Mouse (Mus musculus) ES-Bruce4 (cell line): ENCODE data around the gene Atad2b. TPM values are rescaled to one million over a fixed set of nuclear protein-coding genes. Genes with fewer than 3 reads are reported as not detected.
A peak's percentile ranks its signal among the peaks of the same experiment; 100 is the strongest.

ENCODE experiments used
- H3K27ac ChIP-seq: 2 replicates; pipeline ENCODE4 v1.5.1; 2012; ENCODE audit warnings: low read length, inconsistent platforms; ENCODE audit not compliant: insufficient read depth
- H3K27me3 ChIP-seq: 2 replicates; pipeline ENCODE4 v1.6.1; 2012; ENCODE audit warnings: mild to moderate bottlenecking, low read length, inconsistent platforms; ENCODE audit not compliant: control insufficient read depth, poor library complexity, insufficient read depth, severe bottlenecking
- H3K36me3 ChIP-seq: 2 replicates; pipeline ENCODE4 v1.6.1; 2012; ENCODE audit warnings: inconsistent platforms, mild to moderate bottlenecking, low read length, moderate library complexity; ENCODE audit not compliant: control insufficient read depth, poor library complexity, insufficient read depth, severe bottlenecking
- H3K4me1 ChIP-seq: one replicate; pipeline ENCODE4 v1.8.1; 2011; ENCODE audit warnings: low read length; ENCODE audit not compliant: control insufficient read depth, insufficient read depth
- H3K4me3 ChIP-seq: 2 replicates; pipeline ENCODE4 v1.5.1; 2011; ENCODE audit warnings: low read depth, mild to moderate bottlenecking, low read length
- H3K9ac ChIP-seq: 2 replicates; pipeline ENCODE4 v1.6.1; 2012; ENCODE audit warnings: low read depth, mild to moderate bottlenecking, inconsistent platforms; ENCODE audit not compliant: poor library complexity, severe bottlenecking
- H3K9me3 ChIP-seq: replicated peaks from 2 replicates; pipeline ENCODE4 v1.6.1; 2012; ENCODE audit warnings: mild to moderate bottlenecking, low read length, inconsistent platforms; ENCODE audit not compliant: control insufficient read depth, poor library complexity, insufficient read depth, severe bottlenecking
- CTCF ChIP-seq: IDR thresholded peaks from one replicate; pipeline ENCODE4 v1.8.1; 2011; ENCODE audit warnings: low read depth, low read length
- EP300 ChIP-seq: IDR thresholded peaks from 2 replicates; pipeline ENCODE4 v1.6.1; 2011; ENCODE audit warnings: low read depth, low read length; ENCODE audit not compliant: insufficient read depth
- POLR2A ChIP-seq: IDR thresholded peaks from one replicate; pipeline ENCODE4 v1.8.1; 2011; ENCODE audit warnings: low read length; ENCODE audit not compliant: insufficient read depth
- polyA plus RNA-seq: library from polyadenylated mRNA; stranded (reverse); fragments of >200 nt; gene quantifications from 2 replicates; pipeline ENCODE4 v1.2.4, GENCODE M21; 2011; ENCODE audit warnings: low read depth; ENCODE audit not compliant: missing spikeins, insufficient read depth, insufficient read length

The Atad2b gene
- 28.7 and 34.1 TPM in 2 replicates for polyA plus RNA-seq

GRCm38 (mm10) chr12:4916994-4917804, at the start of gene Atad2b:
Gene Atad2b, plus strand, starts transcription at chr12:4917353.
- peak within 1 kb of the TSS; percentile 93 for H3K9ac ChIP-seq
- H3K27me3 ChIP-seq = no peaks in the 10 kb centered on the region
- no peaks in the 10 kb centered on the region for H3K9me3 ChIP-seq
- H3K4me3 ChIP-seq = peak within 1 kb of the TSS; percentile 96
- H3K36me3 ChIP-seq = no peaks in the 10 kb centered on the region
- H3K27ac ChIP-seq = no peak within 1 kb of the TSS
- TF ChIP-seq POLR2A (peak; percentile 74), CTCF (peak; percentile 96), EP300 (peak; percentile 63)
- no peaks in the 10 kb centered on the region for H3K4me1 ChIP-seq

GRCm38 (mm10) chr12:4868924-4869323, 48.2 kb upstream of the Atad2b start:
- Histone ChIP-seq H3K9ac (no peak overlapping the region), H3K27me3 (no peaks in the 10 kb centered on the region), H3K27ac (no peak overlapping the region), H3K9me3 (no peaks in the 10 kb centered on the region), H3K4me3 (no peak overlapping the region), H3K4me1 (no peaks in the 10 kb centered on the region), H3K36me3 (no peaks in the 10 kb centered on the region)
- TF ChIP-seq CTCF (no peak), EP300 (no peak), POLR2A (no peak)

GRCm38 (mm10) chr12:4871260-4871659, 45.9 kb upstream of the Atad2b start:
- H3K27me3 ChIP-seq = no peaks in the 10 kb centered on the region
- H3K4me3 ChIP-seq = no peak overlapping the region
- no peaks in the 10 kb centered on the region for H3K4me1 ChIP-seq
- no peak overlapping the region for H3K27ac ChIP-seq
- TF ChIP-seq EP300 (no peak), CTCF (no peak), POLR2A (no peak)
- no peak overlapping the region for H3K9ac ChIP-seq
- H3K36me3 ChIP-seq = no peaks in the 10 kb centered on the region
- H3K9me3 ChIP-seq = no peaks in the 10 kb centered on the region

- no peaks in the 10 kb centered on the region for H3K9me3 ChIP-seq
- H3K36me3 ChIP-seq = no peaks in the 10 kb centered on the region
- no peaks in the 10 kb centered on the region for H3K27me3 ChIP-seq
- H3K4me1 ChIP-seq = no peaks in the 10 kb centered on the region
- no peak overlapping the region for H3K4me3 ChIP-seq
- H3K9ac ChIP-seq = no peak overlapping the region
- H3K27ac ChIP-seq = no peak overlapping the region
- TF ChIP-seq POLR2A (no peak), EP300 (no peak), CTCF (no peak)
Measured at GRCm38 (mm10) chr12:4872273-4872672, 44.9 kb upstream of the Atad2b start.

GRCm38 (mm10) chr12:4872983-4873477, 44.1 kb upstream of the Atad2b start:
- Histone ChIP-seq H3K4me1 (no peaks in the 10 kb centered on the region), H3K9ac (no peak overlapping the region), H3K9me3 (no peaks in the 10 kb centered on the region), H3K27me3 (no peaks in the 10 kb centered on the region), H3K27ac (no peak overlapping the region), H3K4me3 (no peak overlapping the region), H3K36me3 (no peaks in the 10 kb centered on the region)
- no peak for TF ChIP-seq POLR2A
- TF ChIP-seq EP300 = no peak
- no peak for TF ChIP-seq CTCF

GRCm38 (mm10) chr12:4873531-4873930, 43.6 kb upstream of the Atad2b start:
- no peak overlapping the region for H3K27ac ChIP-seq
- no peak overlapping the region for H3K9ac ChIP-seq

More at GRCm38 (mm10) chr12:4873531-4873930, 43.6 kb upstream of the Atad2b start:
- H3K4me1 ChIP-seq = no peaks in the 10 kb centered on the region
- no peaks in the 10 kb centered on the region for H3K9me3 ChIP-seq
- H3K27me3 ChIP-seq = no peaks in the 10 kb centered on the region
- H3K4me3 ChIP-seq = no peak overlapping the region
- no peaks in the 10 kb centered on the region for H3K36me3 ChIP-seq
- TF ChIP-seq EP300 (no peak), CTCF (no peak), POLR2A (no peak)
